Mouse (Mus musculus) neural tube, embryonic 14.5 days (tissue): ENCODE data around the gene Gm44790. TPM values are rescaled to one million over a fixed set of nuclear protein-coding genes. Genes with fewer than 3 reads are reported as not detected.

Source experiments
- ATAC-seq: fragments of 200-750 bp; cut with Nextera tagmentation; 2 replicates; pipeline ENCODE4 v1.8.0; 2017; ENCODE audit warnings: low read depth, mild to moderate bottlenecking, moderate TSS enrichment, moderate library complexity
- H3K27ac ChIP-seq: fragments of 300-500 bp; sonication (generic); 2 replicates; pipeline ENCODE4 v1.5.1; 2014; ENCODE audit warnings: low read depth, mild to moderate bottlenecking, control low read depth, low read length, moderate library complexity, mixed read lengths
- H3K27me3 ChIP-seq: fragments of 300-500 bp; sonication (generic); 2 replicates; pipeline ENCODE4 v1.6.1; 2014; ENCODE audit warnings: low read length; ENCODE audit not compliant: control insufficient read depth, insufficient read depth
- H3K36me3 ChIP-seq: fragments of 300-500 bp; sonication (generic); 2 replicates; pipeline ENCODE4 v1.6.1; 2014; ENCODE audit warnings: low read length, mixed read lengths; ENCODE audit not compliant: control insufficient read depth, insufficient read depth
- H3K4me1 ChIP-seq: fragments of 300-500 bp; sonication (generic); 2 replicates; pipeline ENCODE4 v1.6.1; 2014; ENCODE audit warnings: low read length; ENCODE audit not compliant: control insufficient read depth, insufficient read depth
- H3K4me2 ChIP-seq: fragments of 300-500 bp; sonication (generic); 2 replicates; pipeline ENCODE4 v1.6.1; 2014; ENCODE audit warnings: mild to moderate bottlenecking, low read depth, low read length, control low read depth
- H3K4me3 ChIP-seq: fragments of 300-500 bp; sonication (generic); 2 replicates; pipeline ENCODE4 v1.5.1; 2014; ENCODE audit warnings: low read depth, low read length, control low read depth, mixed read lengths
- H3K9ac ChIP-seq: fragments of 300-500 bp; sonication (generic); replicated peaks from 2 replicates; pipeline ENCODE4 v1.6.1; 2014; ENCODE audit warnings: low read depth, mild to moderate bottlenecking, control low read depth, low read length, mixed read lengths
- H3K9me3 ChIP-seq: fragments of 300-500 bp; sonication (generic); 2 replicates; pipeline ENCODE4 v1.6.1; 2016; ENCODE audit warnings: low read length; ENCODE audit not compliant: control insufficient read depth
- WGBS: fragments of 180-500 bp; shearing (Covaris S2); extraction: QIAGEN DNeasy Blood & Tissue Kit; methylation state at CpG from one replicate; pipeline ENCODE4 v1.1.7; 2014; 5-methylcytosine and 5-hydroxymethylcytosine counted together
- polyA plus RNA-seq: library from polyadenylated mRNA; unstranded; fragments of >200 nt; fragmentation: Nextera tagmentation; extraction: Ambion mirVana; gene quantifications from 2 replicates; pipeline ENCODE4 v1.2.1, GENCODE M21; 2014

Gene Gm44790
- polyA plus RNA-seq, 1 experiment from 2014 or later: 1.9 TPM

GRCm38 (mm10) chr6:86419239-86419638 lies 7.2 kb upstream of the Gm44790 start:
- 91% methylated on average over 3 of the region's 3 CpGs for WGBS
- H3K9ac ChIP-seq: no peak overlapping the region
- ATAC-seq: no peak
- no peak overlapping the region for H3K27ac ChIP-seq
- peaks cover 59% of the 10 kb centered on the region for H3K36me3 ChIP-seq
- no peak overlapping the region for H3K4me2 ChIP-seq
- no peak overlapping the region for H3K4me3 ChIP-seq
- no peaks in the 10 kb centered on the region for H3K4me1 ChIP-seq
- no peaks in the 10 kb centered on the region for H3K9me3 ChIP-seq
- H3K27me3 ChIP-seq: no peaks in the 10 kb centered on the region

- 82% methylated on average over 6 of the region's 6 CpGs for WGBS
- no peak overlapping the region for H3K27ac ChIP-seq
- H3K9ac ChIP-seq: no peak overlapping the region
- H3K36me3 ChIP-seq: peaks cover 68% of the 10 kb centered on the region
- no peaks in the 10 kb centered on the region for H3K4me1 ChIP-seq
- no peak overlapping the region for H3K4me3 ChIP-seq
- H3K9me3 ChIP-seq: no peaks in the 10 kb centered on the region
- H3K27me3 ChIP-seq: no peaks in the 10 kb centered on the region
- no peak for ATAC-seq
- no peak overlapping the region for H3K4me2 ChIP-seq
Observed at GRCm38 (mm10) chr6:86420491-86420890, 6.0 kb upstream of the Gm44790 start.

- Histone ChIP-seq H3K9me3 (no peaks in the 10 kb centered on the region), H3K9ac (no peak overlapping the region), H3K4me1 (no peaks in the 10 kb centered on the region), H3K27me3 (no peaks in the 10 kb centered on the region), H3K36me3 (peaks cover 74% of the 10 kb centered on the region), H3K27ac (no peak overlapping the region), H3K4me3 (no peak overlapping the region), H3K4me2 (no peak overlapping the region)
- 97% methylated on average over 3 of the region's 3 CpGs for WGBS
- ATAC-seq: no peak
Observed at GRCm38 (mm10) chr6:86431531-86431930, 5.1 kb downstream of the Gm44790 start.

GRCm38 (mm10) chr6:86433696-86434095 lies 7.2 kb downstream of the Gm44790 start:
- no peaks in the 10 kb centered on the region for H3K4me1 ChIP-seq
- H3K27ac ChIP-seq: no peak overlapping the region
- no peak overlapping the region for H3K4me2 ChIP-seq
- ATAC-seq: no peak
- H3K36me3 ChIP-seq: peaks cover 53% of the 10 kb centered on the region
- no peaks in the 10 kb centered on the region for H3K9me3 ChIP-seq
- WGBS: 83% methylated on average over 1 of the region's 1 CpGs
- no peaks in the 10 kb centered on the region for H3K27me3 ChIP-seq
- H3K4me3 ChIP-seq: no peak overlapping the region
- no peak overlapping the region for H3K9ac ChIP-seq

- no peak for ATAC-seq
- Histone ChIP-seq H3K4me1 (peaks cover 3% of the 10 kb centered on the region; the same call in 1 of the 2 replicates), H3K36me3 (peaks cover 28% of the 10 kb centered on the region), H3K9me3 (no peaks in the 10 kb centered on the region), H3K4me2 (peak overlapping the region; percentile 81), H3K9ac (peak overlapping the region; percentile 80), H3K27me3 (no peaks in the 10 kb centered on the region), H3K4me3 (peak overlapping the region; percentile 83), H3K27ac (peak overlapping the region; percentile 88)
- 3% methylated on average over 14 of the region's 14 CpGs for WGBS
Observed at GRCm38 (mm10) chr6:86437711-86438110, 11.3 kb downstream of the Gm44790 start.

- Histone ChIP-seq H3K9ac (peak within 1 kb of the TSS; percentile 80), H3K4me3 (peak within 1 kb of the TSS; percentile 83), H3K27me3 (no peaks in the 10 kb centered on the region), H3K4me1 (peaks cover 3% of the 10 kb centered on the region; the same call in 1 of the 2 replicates), H3K4me2 (peak within 1 kb of the TSS; percentile 88), H3K27ac (peak within 1 kb of the TSS; percentile 88), H3K36me3 (peaks cover 24% of the 10 kb centered on the region), H3K9me3 (no peaks in the 10 kb centered on the region)
- peak; percentile 94 for ATAC-seq
- WGBS: under 1% methylated on average over 59 of the region's 59 CpGs
Observed at GRCm38 (mm10) chr6:86438272-86439118, 12.0 kb downstream of the Gm44790 start, which contains the start of gene C87436. Gene C87436 (plus strand): TSS chr6:86438374.

- Histone ChIP-seq H3K27ac (peak overlapping the region; percentile 88), H3K9ac (peak overlapping the region; percentile 80), H3K4me2 (peak overlapping the region; percentile 88), H3K4me1 (peaks cover 3% of the 10 kb centered on the region; the same call in 1 of the 2 replicates), H3K4me3 (peak overlapping the region; percentile 83), H3K27me3 (no peaks in the 10 kb centered on the region), H3K36me3 (peaks cover 24% of the 10 kb centered on the region), H3K9me3 (no peaks in the 10 kb centered on the region)
- 5% methylated on average over 13 of the region's 13 CpGs for WGBS
- ATAC-seq: no peak
Observed at GRCm38 (mm10) chr6:86439119-86439496, 12.7 kb downstream of the Gm44790 start.

GRCm38 (mm10) chr6:86439531-86439930 lies 13.1 kb downstream of the Gm44790 start:
- Histone ChIP-seq H3K4me1 (peaks cover 3% of the 10 kb centered on the region; the same call in 1 of the 2 replicates), H3K36me3 (peaks cover 25% of the 10 kb centered on the region), H3K27ac (no peak overlapping the region), H3K4me2 (peak overlapping the region; percentile 88), H3K27me3 (no peaks in the 10 kb centered on the region), H3K9me3 (no peaks in the 10 kb centered on the region), H3K9ac (peak overlapping the region; percentile 80), H3K4me3 (peak overlapping the region; percentile 83)
- no peak for ATAC-seq
- 89% methylated on average over 1 of the region's 1 CpGs for WGBS

- Histone ChIP-seq H3K4me2 (no peak overlapping the region), H3K36me3 (peaks cover 22% of the 10 kb centered on the region), H3K27ac (no peak overlapping the region), H3K4me1 (peaks cover 3% of the 10 kb centered on the region; the same call in 1 of the 2 replicates), H3K9ac (no peak overlapping the region), H3K27me3 (no peaks in the 10 kb centered on the region), H3K9me3 (no peaks in the 10 kb centered on the region), H3K4me3 (no peak overlapping the region)
- no peak for ATAC-seq
- 96% methylated on average over 10 of the region's 10 CpGs for WGBS
Observed at GRCm38 (mm10) chr6:86441571-86441970, 15.1 kb downstream of the Gm44790 start.
